Mouse (Mus musculus) 3T3-L1 (cell line): ENCODE measurements around the gene Zfp664.
A peak's percentile ranks its signal among the peaks of the same experiment; 100 is the strongest.

ENCODE experiments used
- DNase-seq: peaks from one replicate; pipeline ENCODE4 v3.0.0-alpha.2; 2015; ENCODE audit warnings: low read depth, low spot score

Zfp664 gene

DNA sequence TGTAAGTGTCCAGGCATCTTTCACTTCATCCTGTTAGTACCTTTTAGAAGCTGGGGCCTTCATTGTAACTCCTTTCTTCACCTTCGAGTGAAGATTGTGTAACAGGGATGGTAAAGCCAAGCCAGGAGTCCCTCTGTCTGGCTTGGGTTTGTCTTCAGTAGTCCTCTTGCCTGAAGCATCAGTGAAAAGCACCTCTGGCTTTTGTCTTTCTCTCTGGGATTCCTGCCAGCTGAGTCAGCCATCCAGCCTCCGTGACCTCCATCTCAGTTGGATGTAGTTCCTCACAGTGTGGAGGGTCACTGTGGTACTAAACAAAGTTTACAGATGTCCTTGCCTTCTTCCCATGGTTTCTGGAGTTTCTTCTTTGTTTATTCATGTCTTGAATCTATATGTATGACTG is 9.5 kb downstream of the Zfp664 start:
- peak; percentile 89 for DNase-seq

DNA sequence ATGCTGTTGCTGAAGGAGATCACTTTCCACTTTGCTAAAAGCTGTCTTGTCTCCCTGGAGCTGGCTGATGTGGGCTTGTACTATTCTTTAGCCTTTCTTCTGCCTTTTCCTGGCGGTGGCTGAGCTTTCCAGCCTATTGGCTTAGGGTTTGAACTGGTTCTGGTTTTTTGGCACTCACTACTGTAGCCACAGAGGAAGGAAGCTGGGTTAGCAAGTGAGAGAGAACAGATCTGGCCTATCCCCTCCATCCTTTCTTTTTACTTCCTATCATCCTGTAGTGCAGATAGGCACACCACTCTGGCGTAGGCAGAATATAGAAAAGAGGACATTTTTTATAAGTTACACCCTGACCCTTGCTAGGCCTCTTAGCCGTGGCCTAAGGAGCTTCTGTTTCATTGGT is 10.6 kb downstream of the Zfp664 start:
- no peak for DNase-seq

DNA sequence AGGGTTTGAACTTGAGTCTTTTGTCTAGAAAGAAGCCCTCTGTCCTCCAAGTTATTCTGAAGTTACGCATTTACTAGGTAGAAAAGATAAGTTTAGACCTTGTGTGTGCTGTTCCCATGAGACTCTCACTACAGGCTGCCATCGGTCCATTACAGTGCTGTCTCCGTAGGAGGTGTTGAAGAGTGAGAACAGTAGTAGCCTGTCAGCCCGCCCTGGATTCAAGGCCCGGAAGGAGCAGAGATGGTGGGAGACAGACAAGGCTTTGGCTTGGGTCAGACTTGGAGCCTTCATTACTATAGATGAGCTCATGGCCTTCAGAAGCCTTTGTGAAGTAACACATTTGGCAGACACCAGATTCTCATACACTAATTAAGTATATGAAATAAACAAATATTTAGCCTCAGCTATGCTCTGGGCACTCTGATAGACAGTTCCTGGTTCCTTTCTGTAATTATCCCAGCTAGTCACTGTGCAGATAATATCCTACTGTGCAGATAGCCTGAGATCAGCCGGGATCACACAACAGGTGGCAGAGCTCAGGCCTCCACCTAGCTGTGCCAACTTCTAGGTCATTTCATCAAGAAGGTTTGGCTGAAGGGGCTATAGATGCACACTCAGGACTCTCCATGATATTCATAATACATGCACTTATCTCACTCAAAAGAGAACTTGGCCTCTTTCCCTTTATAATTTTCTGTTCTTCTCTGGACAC is 11.6 kb downstream of the Zfp664 start:
- no peak for DNase-seq

DNA sequence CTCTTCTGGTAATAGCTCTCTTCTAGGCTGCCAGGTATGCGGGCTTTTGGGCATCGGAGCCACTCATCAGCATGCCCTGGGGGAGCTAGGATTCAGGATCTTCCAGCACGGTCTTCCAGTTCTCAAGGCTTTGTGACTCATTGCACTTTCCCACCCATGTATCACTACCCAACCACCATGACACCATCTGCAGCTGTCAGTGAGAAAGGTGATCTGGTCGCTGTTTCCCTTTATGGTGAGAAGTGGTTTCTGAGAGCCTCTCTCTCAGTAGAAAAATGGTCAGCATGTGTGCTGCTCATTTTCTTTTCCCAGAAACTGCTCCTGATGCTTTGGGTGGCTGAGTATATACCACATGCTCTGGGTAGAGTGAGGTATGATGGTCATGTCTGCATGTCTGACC is 16.8 kb downstream of the Zfp664 start:
- DNase-seq: no peak

DNA sequence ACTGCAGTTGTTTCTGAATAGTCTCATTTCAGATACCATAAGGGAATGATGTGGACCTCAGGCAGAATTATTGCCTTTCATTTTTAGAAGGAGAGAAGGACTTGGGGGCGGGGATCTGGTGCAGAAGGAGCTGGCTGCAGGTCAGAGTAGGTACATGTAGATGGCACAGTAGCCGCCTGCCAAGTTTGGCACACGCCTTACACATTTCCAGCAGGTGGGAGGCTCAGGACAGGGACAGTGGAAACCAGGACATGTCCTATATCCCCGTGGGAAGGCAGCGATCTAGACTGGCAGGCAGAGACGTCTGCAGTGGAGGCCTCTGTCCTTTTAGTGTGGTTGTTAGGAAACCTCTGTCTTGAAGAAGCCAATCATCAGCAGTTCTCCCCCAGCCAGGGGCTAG is 17.3 kb downstream of the Zfp664 start:
- DNase-seq: no peak

DNA sequence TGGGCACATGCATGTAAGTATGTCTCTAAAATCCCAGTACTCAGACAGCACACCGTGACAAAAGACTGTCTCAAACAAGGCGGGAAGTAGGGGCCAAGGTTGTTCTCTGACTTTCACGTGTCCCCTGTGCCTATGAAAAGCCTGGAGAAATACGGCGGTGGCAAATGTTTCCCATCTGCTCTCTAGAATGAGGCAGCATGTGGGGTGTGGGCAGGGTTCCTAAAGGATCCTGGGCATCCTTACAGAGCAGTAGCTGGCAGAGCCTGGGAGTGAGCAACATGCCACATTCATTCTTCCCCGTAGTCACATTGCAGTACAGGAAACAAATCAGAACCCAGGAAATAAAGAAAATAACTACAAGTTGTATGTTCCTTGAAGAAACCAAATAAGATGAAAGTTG is 21.4 kb downstream of the Zfp664 start:
- DNase-seq: no peak

DNA sequence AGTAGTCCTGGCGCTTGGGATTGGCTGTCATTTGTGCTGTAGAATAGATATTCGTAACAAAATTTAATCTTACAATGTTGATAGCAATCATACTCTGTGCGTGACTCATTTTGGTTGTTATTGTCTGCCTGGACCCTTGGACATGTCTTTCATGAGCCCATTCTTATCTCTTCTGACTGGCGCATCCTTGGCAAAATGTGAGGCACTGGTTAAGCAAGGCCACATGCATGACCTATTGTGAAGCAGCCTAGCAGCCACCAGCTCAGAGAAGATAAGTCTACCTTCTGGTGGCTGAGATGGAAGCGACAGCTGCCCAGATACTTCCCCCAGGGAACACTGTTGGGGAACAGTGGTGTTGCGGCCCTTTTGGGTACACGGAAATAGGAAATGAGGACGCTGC is 26.2 kb downstream of the Zfp664 start:
- no peak for DNase-seq

DNA sequence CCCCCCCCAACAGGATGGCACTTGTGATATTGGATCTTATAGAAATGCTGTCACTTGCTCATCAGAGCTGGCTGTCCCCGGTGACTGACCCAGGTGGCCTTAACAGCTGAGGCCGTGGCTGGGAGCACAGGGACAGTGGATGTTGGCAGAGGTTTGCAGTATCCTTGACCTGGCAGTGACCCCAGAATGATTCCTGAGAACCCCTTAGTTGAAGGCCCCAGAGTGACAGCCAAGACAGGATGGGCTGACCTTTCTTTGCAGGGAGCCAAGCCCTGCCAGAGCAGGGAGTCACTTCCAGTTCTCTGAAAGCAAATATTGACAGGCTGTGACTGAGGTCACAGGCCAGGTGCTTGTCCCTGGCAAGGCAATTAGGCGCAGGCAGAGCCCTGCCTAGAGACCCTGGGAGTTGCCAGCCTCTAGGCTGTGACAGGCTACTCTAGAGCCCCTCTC is 29.5 kb downstream of the Zfp664 start:
- DNase-seq: no peak

DNA sequence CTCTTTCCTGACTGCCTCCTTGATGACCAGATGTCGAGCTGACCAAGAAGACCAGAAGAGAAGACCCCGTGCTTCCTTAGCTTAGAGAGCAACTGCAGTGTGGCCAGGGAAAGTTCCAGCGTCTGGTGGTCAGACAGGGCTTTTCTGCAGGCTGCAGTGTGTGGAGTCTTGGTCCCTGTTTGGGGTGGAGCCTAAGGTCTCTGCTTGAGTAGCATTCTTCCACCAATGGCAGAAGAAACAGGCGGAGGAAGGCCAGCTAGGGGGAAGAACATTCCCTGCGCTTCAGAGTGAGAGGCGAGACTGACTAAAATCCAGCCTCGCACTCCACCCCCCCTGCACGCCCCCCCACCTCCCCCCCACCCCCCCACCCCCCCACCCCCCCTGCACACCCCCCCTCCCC is 33.6 kb downstream of the Zfp664 start:
- no peak for DNase-seq

DNA sequence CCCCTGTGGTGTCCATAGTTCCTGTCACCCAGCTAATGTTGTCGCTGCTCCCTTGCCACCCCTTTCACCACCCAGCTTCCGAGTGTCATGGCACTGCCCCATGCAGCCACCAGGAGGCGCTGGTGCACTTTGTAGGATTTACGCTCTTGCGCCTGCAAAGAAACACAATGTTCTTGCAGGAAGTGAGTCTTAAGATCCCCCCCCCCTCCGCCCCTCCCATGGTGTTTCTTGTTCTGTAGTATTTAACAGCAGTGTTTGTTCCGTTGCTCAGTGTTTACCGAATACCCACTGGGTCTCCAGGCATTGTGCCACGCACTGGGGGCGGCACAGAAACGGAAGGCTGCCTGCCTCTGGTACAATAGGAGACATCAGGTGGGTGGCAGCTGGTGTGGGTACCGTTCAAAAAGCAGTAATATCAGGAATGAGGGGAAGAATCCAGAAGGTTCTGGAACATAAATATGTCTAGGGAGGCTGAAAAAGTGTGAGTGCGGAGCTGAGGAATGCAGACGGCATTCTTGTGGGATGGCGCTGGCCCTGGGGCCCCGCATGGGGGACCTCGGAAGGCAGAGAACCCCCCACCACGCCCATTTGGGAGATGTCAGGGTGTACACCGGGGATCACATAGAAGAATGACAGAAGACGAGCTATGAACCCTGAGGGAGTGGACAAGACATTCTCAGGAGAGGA is 37.6 kb downstream of the Zfp664 start:
- peak; percentile 87 for DNase-seq

DNA sequence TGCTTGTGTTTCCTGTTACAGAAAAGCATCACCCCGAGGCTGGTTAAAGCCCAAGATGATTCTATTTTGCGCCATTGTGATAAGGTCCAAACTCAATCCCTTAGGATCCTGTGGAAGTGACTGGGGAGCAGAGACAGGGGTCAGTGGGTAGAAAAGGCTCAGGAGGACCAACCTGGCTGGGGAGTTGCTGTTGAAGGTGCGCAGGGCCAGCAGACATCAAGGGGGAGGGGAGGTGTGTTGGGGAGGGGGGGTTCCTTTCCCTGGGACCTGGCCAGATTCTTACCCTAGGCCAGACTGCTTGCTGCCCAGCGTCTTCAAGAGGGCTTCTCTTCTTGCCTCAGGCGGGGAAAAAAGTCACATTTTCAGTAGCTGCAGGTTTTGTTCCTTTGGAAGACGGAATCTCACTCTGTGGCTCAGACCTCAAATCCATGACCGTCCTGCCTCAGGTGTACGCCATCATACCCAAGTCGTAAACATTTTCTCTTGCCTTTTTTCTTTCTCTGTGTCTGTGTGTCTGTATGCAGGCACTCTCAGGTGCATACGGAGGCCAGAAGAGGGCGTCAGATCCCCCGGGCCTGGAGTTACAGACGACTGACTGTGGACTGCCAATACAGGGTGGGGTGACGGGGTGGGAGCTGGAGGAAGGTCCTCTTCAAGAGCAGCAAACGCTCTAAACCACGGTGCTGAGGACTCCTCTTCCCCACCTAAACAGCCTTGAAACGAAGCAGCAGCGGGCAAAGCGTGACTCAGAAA is 38.4 kb downstream of the Zfp664 start:
- no peak for DNase-seq

DNA sequence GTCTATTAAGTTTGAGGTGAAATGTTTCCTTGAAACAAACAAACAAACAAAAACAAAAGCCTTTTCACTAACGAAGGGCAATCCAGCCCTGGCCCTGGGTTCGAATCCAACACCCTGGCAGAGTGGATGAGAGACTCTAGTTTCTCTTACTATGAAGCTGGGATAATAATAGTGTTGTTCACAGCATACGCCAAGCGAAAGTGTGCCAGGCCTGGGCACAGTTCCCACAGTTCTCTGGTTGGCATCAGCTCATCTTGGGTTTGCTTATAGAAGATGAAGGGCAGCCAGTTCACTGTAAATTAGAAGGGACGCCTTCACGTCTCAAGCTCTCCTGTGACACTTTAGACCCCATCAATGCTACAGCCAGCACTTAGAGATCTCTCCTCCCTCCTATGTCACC is 39.2 kb downstream of the Zfp664 start:
- DNase-seq: no peak

DNA sequence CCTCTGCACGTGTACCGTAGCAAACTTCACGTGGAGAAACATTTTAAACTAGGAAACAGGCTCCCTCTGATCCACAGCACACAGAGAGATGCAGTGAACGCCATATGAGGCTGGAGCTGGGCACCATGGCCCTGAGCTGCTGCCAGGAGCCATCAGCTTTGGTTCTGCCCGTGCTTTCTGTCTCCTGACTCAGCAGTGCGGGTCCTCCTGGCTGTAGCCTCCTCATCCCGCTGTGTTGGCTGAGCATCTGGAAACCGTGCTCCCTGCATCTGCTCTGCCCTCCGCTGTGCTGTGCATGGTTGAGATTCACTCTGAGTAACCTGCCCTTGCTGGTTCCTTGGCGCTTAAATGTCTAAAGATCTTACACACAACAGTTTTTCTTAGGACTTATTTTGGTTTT is 39.7 kb downstream of the Zfp664 start:
- no peak for DNase-seq

DNA sequence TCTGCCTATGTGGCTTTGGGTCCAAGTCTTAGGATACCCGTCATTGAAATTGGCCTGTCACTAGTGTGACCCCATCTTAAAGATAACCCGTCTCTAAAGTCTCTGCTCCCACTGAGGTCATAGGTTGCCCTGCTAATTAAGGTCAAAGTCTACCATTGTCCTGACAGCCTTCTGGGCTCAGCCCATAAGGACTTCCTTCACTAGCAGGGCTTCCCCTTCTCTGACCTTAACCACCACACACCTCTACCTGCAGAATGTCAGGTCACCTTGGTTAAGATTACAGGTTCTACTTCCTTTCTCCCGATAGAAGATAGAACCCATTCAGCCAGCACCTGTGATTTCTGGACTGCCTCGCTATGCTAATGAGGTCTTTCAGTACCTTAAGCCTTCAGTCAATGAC is 41.4 kb downstream of the Zfp664 start:
- no peak for DNase-seq

DNA sequence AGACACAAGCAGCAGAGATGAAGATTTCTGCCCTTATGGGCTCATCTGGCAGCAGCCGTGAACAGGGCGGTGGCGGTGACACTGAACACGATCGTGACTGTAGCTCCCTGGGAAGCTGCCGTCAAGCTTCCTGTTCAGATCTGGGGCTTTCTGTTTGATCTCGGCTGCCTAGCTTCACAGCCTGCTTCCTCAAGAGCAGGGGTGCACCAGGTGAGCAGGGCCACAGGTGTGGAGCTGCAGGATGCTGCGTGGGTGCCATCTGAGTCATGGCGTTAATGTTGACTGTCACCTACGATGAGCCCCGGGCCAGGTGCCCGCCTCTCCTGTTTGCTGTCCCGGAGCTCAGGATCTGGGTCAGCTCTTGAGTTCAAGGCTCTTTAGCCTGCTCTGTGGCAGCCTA is 44.4 kb downstream of the Zfp664 start:
- DNase-seq: no peak

DNA sequence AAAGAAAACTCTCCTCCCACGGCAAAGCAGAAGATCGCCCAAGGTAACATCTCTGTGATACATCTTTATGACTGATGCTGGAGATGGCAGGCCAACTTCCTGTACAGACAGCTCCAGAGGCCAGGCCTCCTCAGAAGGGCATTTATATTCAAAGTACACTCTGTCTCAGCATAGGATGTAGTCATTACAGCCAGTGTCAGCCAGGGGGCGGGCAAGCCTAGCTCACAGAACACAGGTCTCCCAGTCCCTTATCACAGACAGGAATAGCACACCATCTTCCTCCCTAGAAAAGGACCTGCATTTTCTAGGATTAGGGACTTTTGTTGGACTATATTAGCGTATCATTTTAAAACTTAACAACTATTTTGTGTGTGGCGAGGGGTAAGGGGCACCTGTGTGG is 46.4 kb downstream of the Zfp664 start:
- DNase-seq: peak; percentile 76

DNA sequence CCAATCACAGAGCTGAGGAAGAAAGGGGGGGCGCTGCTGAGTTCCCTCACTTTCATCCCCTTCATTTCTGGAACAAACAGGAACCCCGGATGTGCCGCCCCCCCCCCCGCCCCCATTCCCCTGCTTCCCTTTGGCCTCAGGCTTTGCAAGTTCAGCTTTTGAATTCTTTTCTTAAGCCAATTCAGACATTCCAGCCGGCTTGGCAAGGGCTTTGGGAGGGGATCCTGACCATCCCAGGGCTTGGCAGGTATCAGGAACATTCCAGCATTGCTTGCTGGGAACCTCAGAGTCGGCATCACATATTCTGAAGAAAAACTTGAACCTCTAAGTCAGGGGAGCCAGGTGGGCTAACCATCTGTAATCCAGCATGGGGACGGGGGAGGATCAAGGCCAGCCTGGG is 49.8 kb downstream of the Zfp664 start:
- no peak for DNase-seq

DNA sequence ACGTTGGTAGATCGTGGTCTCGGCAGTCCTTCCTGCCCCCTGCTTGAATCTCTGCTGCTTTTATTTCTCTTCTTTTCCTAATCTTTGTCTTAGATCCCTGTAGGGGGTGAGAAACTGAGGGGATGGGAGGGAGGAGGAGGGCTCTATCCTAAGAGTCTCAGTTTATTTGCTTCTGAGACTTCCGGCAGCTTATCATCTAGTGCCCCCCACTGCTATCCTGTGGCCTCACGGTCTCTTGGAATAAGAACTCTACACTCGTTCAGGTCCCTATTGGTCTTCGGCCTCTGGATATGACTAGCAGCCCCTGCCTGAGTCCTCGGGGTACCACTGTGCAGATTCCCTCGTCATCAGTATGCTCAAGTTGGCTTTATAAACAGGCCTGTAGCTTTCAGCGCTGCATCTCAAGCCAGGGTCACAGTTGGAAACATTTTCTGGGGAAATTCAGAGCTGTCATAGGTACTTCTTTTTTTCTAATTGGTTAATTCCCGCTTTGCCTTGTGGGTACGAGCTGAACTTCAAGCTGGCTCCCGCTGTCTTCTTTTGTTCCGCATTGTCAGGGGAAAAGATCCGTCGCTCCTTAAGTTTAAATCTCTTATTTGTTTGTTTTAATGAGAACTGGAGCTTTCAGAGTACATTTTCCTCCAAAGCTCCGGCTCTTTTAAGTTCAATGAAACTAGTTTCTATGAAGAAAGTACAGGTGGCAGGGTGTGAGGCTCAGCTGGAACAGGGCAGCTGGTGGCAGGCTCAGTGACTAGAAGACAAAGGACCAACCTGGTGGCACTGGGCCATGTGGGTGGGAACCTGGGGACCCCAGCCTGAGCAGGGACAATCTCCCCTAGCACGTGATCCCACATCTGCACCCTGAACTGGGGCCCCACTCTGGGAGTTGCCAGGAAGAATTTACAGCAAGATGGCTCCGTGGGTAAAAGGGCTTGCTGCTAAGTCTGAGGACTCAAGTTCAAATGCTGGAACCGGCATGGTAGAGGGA is 50.7 kb downstream of the Zfp664 start:
- no peak for DNase-seq

DNA sequence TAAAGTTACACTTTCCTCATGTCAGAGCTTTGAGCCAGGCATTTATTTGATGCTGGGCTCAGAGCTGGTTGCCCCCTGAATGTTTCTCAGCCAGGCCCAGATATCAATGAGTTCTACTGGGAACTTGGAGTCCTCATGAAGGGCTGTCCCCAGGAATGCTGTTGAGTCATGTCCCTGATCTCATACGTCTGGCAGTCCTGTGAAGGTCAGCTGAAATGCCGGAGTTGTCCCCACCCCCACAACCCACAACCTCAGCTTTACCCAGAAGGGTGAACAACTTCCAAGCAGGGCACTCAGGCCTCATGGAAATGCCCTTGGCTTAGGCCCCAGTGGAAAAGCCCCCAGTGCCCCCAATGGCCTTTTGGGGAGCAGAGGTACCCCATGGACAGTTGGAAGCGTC is 57.3 kb downstream of the Zfp664 start:
- DNase-seq: peak; percentile 53

DNA sequence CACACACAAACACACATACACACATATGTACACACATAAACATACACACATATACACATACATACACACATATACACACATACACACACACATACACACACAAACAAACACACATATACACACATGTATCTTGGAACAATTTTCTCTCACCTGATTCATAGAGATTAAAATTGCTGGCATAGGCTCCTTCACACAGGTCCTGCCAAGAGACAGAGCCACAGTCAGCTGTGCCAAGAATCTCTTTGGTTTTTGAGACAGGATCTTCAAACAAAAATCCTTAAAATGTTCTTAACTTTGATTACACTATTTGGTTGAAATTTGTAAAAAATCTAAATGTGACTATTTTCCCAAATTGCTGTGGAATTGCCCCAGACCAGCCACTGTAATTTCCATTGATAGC is 58.9 kb downstream of the Zfp664 start:
- DNase-seq: no peak
